Mouse (Mus musculus) erythroblast, adult 5-6 weeks (primary cell): ENCODE measurements at regions not wholly inside any gene's neighbourhood (a gene's known extent, or its start where the extent isn't known, plus 50 kb on each side); places are given as distances from the start of the nearest gene placed in this dataset.

ENCODE experiments used
- ATAC-seq: replicated peaks from 2 replicates; pipeline ENCODE4 v1.8.0; 2016; ENCODE audit warnings: moderate number of reproducible peaks, mild to moderate bottlenecking, moderate TSS enrichment, inconsistent platforms; ENCODE audit not compliant: poor library complexity, low FRiP score, severe bottlenecking

GRCm38 (mm10) chr2:133020173-133020837, 74.6 kb upstream of the Fermt1 start:
- ATAC-seq: no peak

- no peak for ATAC-seq
These were observed 75.5 kb upstream of the Fermt1 start for GRCm38 (mm10) chr2:133021244-133021643.

GRCm38 (mm10) chr2:133027038-133027437, 81.3 kb upstream of the Fermt1 start:
- ATAC-seq: no peak

- no peak for ATAC-seq
These were observed 89.7 kb upstream of the Fermt1 start for GRCm38 (mm10) chr2:133035421-133035820.

GRCm38 (mm10) chr2:133040708-133041107, 95.0 kb upstream of the Fermt1 start:
- ATAC-seq: no peak

DNA sequence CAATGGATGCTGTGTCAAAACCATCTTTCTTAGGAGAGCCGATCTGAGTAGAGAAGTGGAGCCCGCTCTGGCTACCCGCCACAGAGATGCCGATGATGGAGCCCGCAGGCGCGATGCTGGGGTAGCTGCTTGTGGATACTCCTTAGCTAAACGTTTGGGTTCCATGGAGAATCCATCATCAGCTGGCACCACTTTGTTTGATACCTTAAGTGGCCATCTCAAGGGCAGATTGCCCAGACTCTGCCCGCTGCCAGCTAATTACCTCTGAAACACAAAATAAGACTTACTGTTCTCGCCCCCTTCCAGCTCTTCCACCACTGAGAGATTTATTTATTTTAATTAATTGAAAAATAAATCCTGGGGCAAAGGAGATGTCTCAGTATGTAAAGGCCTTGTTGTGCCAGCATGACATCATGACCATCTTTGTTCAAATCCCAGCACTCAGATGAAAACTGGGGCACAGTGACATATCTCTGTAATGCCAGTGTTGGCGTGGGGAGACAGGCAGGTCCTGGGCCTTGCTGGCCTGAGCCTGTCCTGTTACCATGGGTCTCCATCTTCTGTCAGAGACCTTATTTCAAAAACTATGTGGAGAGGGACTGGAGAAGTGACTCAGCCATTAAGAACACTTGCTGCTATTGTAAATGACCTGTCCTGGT, 132.1 kb upstream of the Fermt1 start:
- no peak for ATAC-seq

DNA sequence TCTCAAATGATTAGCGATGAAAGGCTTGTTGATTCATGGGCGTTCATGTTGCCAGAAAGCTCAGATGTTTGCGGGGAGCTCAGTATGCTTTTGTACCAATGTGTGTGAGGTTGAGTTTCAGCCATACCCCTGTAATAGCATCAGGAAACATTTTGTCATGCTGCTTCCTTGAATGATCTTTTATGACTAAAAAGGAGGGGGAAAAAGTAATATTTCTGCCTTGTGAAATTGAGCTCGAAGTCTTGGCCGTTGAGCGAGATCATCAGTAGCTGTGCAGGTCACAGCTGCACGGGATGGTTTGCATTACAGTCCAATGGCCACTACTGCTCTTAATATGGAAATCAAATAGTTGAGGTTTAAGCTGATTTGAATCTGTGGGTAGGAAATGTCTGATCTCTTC, 145.3 kb upstream of the Fermt1 start:
- no peak for ATAC-seq

GRCm38 (mm10) chr2:133113642-133114041, 167.9 kb upstream of the Fermt1 start:
- ATAC-seq: no peak

DNA sequence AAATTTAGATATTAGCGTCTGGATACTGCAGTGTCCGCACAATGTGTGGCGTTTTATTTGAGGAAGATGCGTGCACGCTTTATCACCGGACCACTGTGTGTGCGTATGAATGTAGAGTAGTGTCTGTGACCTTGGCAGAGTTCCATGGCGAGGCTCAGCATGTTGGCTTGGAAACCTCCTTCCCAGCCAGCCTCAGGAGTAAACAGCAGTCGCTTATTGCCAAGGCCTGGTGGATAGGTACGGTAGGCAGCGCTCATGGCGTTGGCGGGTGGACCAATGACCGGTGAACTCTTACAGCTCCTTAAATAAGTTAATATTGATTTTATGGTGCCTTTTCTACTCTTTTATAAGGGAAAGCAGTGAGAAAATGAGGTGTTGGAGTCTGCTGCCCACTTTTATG, 172.9 kb upstream of the Fermt1 start:
- no peak for ATAC-seq

DNA sequence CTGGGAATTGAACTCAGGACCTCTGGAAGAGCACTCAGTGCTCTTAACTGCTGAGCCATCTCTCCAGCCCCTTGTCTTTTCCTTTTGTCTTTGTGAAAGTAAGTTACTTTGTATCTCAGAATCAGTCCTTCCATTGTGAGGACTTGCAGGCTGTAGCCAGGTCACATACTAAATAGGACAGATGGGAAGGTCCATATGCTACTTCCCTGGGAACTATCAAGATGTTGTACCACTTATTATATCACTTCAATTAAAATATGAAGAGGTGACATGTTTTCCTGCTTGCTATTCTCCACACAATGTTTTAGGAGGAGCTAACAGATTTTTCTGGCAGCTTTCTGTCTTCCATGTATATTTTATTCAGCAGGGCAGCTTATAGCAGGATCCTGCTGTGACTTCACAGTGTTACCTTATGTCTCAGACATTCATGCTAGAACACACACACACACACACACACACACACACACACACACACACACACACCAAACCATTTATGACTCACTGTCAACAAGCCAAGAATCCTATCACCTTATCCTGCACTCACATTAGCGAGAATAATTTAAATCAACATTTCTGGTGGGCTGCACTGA, 179.6 kb upstream of the Fermt1 start:
- no peak for ATAC-seq

DNA sequence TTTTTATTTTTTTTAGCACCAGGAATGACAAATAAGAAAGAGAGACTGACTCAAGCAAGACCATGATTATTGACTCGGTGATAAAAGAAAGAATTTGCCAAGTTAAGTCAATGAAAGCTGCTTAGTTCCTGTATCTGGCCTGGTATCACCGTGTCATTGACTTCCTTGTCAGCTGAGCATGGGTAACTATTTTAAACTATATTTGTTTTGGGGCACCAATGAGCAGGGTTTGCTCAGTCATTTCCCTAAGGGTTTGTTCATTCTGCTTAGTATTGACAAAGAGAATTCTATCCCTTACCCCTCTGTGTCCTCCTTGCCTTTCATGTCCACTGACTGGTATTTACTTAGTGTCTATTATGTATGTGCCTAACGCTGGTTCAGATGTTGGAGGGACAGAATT, 189.2 kb upstream of the Fermt1 start:
- no peak for ATAC-seq

DNA sequence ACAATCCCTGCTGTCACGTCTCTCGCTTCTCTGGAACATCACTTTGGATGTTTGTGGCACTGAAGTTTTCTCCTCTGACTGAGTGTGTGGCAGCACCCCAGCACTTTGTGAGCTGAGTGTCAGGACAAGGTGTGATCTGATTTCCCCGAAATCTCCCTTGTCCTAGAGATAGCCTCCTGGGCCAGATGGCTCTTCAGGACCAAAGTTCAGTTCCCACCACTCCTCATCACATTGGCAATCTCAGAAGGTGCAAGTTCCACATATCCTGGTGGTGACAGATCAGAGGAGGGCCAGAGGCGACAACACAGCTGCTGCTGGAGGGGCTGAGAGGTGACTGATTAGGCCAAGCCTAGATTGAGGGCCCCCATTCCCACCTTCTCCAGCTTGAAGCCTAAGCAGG, 193.2 kb upstream of the Fermt1 start:
- ATAC-seq: no peak

GRCm38 (mm10) chr2:133141341-133142035, 195.8 kb upstream of the Fermt1 start:
- no peak for ATAC-seq

GRCm38 (mm10) chr2:133152461-133152860, 206.8 kb upstream of the Fermt1 start:
- no peak for ATAC-seq

DNA sequence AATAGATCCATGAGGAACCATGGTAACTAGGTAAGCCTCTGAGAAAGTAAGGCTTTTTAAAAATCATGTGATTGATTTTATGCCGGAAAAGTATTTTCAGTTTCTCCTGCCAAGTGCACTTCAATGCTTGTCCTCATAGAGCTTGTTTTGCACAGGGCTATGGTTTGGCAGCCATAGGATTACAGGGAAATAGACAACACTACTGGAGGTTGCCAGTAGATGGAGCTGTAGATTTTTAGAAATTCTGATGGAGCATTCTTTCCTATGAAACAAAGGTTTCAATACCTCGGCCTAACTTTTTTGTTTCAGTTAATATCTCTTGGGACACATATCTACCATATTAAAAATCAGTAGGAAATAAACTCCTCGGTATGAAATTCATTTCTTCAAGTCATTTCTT, 210.8 kb upstream of the Fermt1 start:
- ATAC-seq: no peak

- ATAC-seq: no peak
These were observed 212.5 kb upstream of the Fermt1 start for GRCm38 (mm10) chr2:133158206-133158605.

DNA sequence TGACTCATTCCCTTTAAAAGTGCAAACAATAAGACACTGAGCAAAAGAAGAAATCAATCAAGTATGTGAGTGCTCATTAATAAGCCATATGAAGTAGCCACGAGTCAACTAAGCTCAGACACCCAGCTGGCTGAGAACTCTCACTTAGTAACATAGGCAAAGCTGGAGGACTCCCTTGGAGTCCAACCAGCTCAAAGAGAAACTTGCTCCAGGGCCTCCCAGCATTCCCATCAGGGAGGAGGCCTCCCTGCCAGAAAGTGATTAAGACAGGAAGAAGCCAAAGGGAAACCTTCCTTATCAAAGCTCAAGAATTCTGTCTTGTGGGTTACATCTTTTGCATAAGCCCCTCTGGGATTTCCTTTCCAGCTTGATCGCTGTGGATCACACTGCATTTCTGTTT, 213.7 kb upstream of the Fermt1 start:
- ATAC-seq: no peak

GRCm38 (mm10) chr2:133176411-133176810, 230.7 kb upstream of the Fermt1 start:
- ATAC-seq: no peak

GRCm38 (mm10) chr2:133181216-133181615, 235.5 kb upstream of the Fermt1 start:
- no peak for ATAC-seq

- ATAC-seq: no peak
These were observed 237.2 kb upstream of the Fermt1 start for GRCm38 (mm10) chr2:133182920-133183319.

- ATAC-seq: no peak
These were observed 258.7 kb upstream of the Fermt1 start for GRCm38 (mm10) chr2:133204295-133204866.
